Mouse (Mus musculus) thymus, adult 2 months (tissue): ENCODE measurements around the gene 4921536K21Rik. TPM values are rescaled to one million over a fixed set of nuclear protein-coding genes. Genes with fewer than 3 reads are reported as not detected.
A peak's percentile ranks its signal among the peaks of the same experiment; 100 is the strongest.

ENCODE experiments used
- DNase-seq: peaks from one replicate; pipeline ENCODE4 v3.0.0; 2021
- H3K27ac ChIP-seq: fragments of 200-500 bp; 2 replicates; pipeline ENCODE4 v1.5.1; 2012; ENCODE audit warnings: low read length, control low read depth; ENCODE audit not compliant: control insufficient read depth, insufficient read depth
- H3K27me3 ChIP-seq: fragments of 200-500 bp; 2 replicates; pipeline ENCODE4 v1.6.1; 2012; ENCODE audit warnings: mild to moderate bottlenecking, low read length, moderate library complexity, mixed read lengths; ENCODE audit not compliant: control insufficient read depth, insufficient read depth
- H3K36me3 ChIP-seq: fragments of 200-500 bp; 2 replicates; pipeline ENCODE4 v1.6.1; 2012; ENCODE audit warnings: mild to moderate bottlenecking, low read length, moderate library complexity; ENCODE audit not compliant: control insufficient read depth, insufficient read depth
- H3K4me1 ChIP-seq: fragments of 200-500 bp; replicated peaks from 2 replicates; pipeline ENCODE4 v1.6.1; 2012; ENCODE audit warnings: low read length; ENCODE audit not compliant: control insufficient read depth, insufficient read depth
- H3K4me3 ChIP-seq: fragments of 200-500 bp; 2 replicates; pipeline ENCODE4 v1.5.1; 2012; ENCODE audit warnings: mild to moderate bottlenecking, low read length, control low read depth, moderate library complexity; ENCODE audit not compliant: control insufficient read depth, insufficient read depth
- CTCF ChIP-seq: fragments of 200-500 bp; IDR thresholded peaks from 2 replicates; pipeline ENCODE4 v1.5.1; 2012; ENCODE audit warnings: mild to moderate bottlenecking, control low read depth, low read length, moderate library complexity, borderline replicate concordance; ENCODE audit not compliant: control insufficient read depth, poor library complexity, insufficient read depth; ENCODE audit errors: extremely low read depth
- POLR2A ChIP-seq: fragments of 200-500 bp; IDR thresholded peaks from 2 replicates; pipeline ENCODE4 v1.6.1; 2012; ENCODE audit warnings: mild to moderate bottlenecking, low read length, control low read depth, moderate library complexity; ENCODE audit not compliant: control insufficient read depth, poor library complexity, insufficient read depth; ENCODE audit errors: extremely low read depth
- WGBS: fragments of 180-500 bp; shearing (Covaris S2); methylation state at CpG from one replicate; pipeline ENCODE4 v1.1.7; 2018; 5-methylcytosine and 5-hydroxymethylcytosine counted together
- polyA plus RNA-seq: library from polyadenylated mRNA; depleted of rRNA; stranded (reverse); fragments of >200 nt; gene quantifications from 2 replicates; pipeline ENCODE4 v1.2.3, GENCODE M21; 2012; rRNA removed

The 4921536K21Rik gene
- polyA plus RNA-seq: 0.07 TPM in 1 of 2 replicates, not detected in the other

DNA sequence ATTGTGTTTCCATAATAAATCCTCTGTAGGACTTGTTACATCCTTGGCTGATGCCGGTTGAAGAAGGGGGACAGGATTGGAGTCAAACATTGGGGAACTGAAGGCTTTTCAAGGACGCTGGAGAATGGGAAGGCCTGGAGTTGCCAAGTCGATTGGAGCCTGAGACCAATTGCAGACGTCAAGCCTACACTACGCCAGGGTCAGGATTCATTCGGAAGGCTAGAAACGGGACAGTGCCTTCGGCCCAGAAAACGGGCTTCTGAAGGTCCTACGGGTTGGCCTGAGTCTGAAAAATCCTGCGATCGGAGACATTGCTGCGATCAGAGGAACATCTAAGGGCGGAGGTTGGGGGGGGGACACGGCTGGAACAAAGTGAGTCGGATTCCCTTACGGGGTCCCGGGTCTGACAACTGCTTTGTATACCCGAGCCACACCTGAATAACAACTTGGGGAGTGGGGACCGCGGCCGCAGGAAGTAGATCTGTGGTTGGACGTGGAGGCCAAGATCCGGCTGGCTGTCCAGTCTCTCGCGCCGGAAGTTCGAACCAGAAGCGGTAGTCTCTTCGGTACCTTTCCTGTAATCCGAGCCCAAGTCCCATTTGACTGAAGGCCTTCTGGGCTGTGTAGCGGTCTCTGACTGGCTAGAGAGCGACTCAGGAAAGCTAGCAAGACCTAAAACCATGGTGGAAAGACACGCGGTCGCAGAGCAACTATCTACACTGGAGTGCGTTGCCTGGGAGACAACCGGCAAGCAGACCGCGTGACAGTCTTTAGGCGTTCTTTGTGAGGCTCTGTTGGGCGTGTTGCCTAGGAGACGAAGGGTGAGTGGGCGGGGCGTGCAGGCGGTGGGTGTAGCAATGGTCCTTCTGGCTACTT lies at the start of gene 4921536K21Rik, which contains the start of gene Dusp18:
Gene 4921536K21Rik (minus strand): TSS at position 693 of the 876 bp plus-strand sequence.
Gene Dusp18 (plus strand): TSS at position 835 of the 876 bp plus-strand sequence.
- WGBS: 22% methylated on average over 46 of the region's 46 CpGs
- Histone ChIP-seq H3K4me3 (peak within 1 kb of the TSS; percentile 37), H3K4me1 (peaks cover 10% of the 10 kb centered on the region), H3K27me3 (no peaks in the 10 kb centered on the region), H3K36me3 (no peaks in the 10 kb centered on the region), H3K27ac (no peak within 1 kb of the TSS)
- peak; percentile 85 for DNase-seq
- TF ChIP-seq CTCF (no peak), POLR2A (no peak)

DNA sequence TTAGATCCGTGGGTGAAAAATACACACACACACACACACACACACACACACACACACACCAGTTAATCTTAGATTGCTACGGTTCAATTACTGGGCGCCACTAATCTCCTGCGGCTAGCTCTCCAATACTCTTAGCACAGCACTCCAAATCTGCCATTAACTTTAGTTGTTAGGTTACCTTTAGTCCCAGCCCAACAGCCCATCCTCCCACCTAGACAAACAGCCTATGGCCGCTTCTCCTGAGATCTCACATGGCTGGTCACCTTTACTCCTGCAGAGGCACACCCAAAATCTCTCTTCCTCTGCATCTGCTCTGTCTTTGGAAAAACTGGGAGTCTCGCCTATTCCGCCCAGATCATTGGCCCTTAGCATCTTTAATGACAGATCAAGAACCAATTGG lies 46.5 kb upstream of the 4921536K21Rik start:
- H3K36me3 ChIP-seq: no peaks in the 10 kb centered on the region
- H3K27me3 ChIP-seq: peaks cover 2% of the 10 kb centered on the region; the same call in 1 of the 2 replicates
- H3K4me1 ChIP-seq: no peaks in the 10 kb centered on the region
- DNase-seq: no peak
- H3K4me3 ChIP-seq: no peak overlapping the region
- WGBS: 97% methylated on average over 7 of the region's 7 CpGs
- no peak for TF ChIP-seq POLR2A
- TF ChIP-seq CTCF: no peak
- H3K27ac ChIP-seq: no peak overlapping the region

DNA sequence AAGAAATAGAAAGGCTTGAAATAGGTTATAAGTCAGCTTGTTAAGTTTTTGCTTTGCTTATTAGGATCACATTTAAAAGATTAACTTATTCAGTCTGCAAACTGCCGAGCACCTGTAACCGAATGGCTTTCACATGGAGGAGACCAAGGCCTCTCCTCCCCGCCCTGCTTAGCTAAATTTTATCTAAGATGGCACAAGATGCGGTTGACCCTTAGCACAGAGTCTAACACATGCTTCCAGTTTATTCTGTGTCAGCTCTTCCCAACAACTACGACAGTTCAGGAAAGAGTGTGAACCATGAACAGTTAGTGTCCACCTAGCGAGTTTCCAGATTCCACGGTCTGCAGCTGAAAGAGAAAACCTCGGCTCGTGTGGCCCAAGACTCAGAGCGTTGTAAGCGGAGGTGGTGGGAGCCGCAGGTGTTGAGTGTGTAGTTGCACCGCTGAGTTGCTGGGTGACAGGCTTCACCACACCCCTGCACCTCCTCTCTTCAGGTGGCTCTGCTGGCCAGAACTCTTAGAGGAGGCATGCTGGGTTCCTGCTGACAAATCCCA lies 42.5 kb upstream of the 4921536K21Rik start:
- TF ChIP-seq POLR2A (no peak), CTCF (no peak)
- Histone ChIP-seq H3K4me3 (no peak overlapping the region), H3K27ac (no peak overlapping the region), H3K36me3 (no peaks in the 10 kb centered on the region), H3K27me3 (no peaks in the 10 kb centered on the region), H3K4me1 (no peaks in the 10 kb centered on the region)
- 90% methylated on average over 13 of the region's 13 CpGs for WGBS
- no peak for DNase-seq

DNA sequence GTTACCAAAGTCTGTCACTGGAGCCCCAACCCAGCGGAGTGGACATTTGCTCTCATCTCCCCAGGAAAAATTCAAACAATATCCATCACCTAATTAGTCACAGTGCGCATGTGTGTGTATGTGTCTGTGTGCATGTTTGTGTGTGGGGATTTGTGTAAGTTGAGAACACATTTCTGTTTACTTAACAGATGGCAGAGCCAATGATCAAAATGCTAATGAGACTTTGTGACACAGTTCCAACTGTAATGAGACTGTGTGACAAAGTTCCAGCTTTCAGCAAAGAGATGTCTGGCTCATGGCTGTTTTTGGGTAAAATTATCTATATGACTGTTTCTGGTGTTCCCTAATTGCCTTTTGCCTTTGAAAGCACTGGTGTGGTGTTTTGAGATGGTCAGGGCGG lies 41.4 kb upstream of the 4921536K21Rik start:
- Histone ChIP-seq H3K36me3 (no peaks in the 10 kb centered on the region), H3K27ac (no peak overlapping the region), H3K27me3 (no peaks in the 10 kb centered on the region), H3K4me3 (no peak overlapping the region), H3K4me1 (peaks cover 5% of the 10 kb centered on the region)
- 98% methylated on average over 3 of the region's 3 CpGs for WGBS
- TF ChIP-seq POLR2A (no peak), CTCF (no peak)
- DNase-seq: no peak

DNA sequence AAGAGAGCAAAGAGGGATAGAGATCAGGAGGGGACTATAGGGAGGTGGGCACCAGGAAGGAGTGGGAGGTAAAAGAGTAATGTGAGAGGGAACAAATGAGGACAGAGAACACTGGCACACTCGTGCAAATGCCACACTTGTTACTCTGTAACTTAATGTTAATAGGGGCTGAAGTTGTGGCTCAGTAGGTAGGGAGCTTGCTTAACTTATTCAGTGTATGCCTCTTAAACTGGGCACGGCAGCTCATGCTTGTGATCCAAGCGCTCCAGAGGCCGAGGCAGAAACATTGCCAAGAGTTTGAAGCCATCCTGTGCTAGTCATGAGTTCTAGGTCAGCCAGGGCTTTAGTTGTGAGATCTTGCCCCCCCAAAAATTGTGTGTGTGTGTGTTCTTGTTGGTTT lies 40.2 kb upstream of the 4921536K21Rik start:
- 82% methylated on average over 4 of the region's 4 CpGs for WGBS
- TF ChIP-seq CTCF (no peak), POLR2A (no peak)
- no peak for DNase-seq
- Histone ChIP-seq H3K27me3 (no peaks in the 10 kb centered on the region), H3K27ac (no peak overlapping the region), H3K4me3 (no peak overlapping the region), H3K36me3 (no peaks in the 10 kb centered on the region), H3K4me1 (peaks cover 6% of the 10 kb centered on the region)

DNA sequence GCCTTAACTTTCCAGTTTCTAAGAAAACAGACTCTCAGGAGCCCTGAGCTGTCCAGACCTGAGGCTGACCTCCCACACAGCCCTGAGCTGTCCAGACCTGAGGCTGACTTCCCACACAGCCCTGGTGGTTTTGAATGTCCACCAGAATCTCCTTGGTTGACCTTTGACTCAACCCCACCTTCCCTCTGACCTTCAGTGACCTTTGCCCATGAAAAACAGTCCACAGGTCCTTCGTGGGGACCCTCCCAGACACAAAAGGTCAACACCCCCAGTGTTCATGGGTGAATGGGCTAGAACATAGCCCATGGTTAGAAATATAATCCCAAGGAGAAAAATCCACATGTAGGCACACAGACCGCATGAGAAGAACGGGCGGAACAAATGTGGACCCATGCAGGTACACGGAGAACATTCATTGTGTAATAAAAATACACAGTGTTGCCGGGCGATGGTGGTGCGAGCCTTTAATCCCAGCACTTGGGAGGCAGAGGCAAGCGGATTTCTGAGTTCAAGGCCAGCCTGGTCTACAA lies 38.9 kb upstream of the 4921536K21Rik start:
- TF ChIP-seq CTCF (no peak), POLR2A (no peak)
- no peak overlapping the region for H3K27ac ChIP-seq

More for the DNA sequence above, 38.9 kb upstream of the 4921536K21Rik start:
- no peaks in the 10 kb centered on the region for H3K27me3 ChIP-seq
- peaks cover 6% of the 10 kb centered on the region for H3K4me1 ChIP-seq
- no peak for DNase-seq
- no peak overlapping the region for H3K4me3 ChIP-seq
- no peaks in the 10 kb centered on the region for H3K36me3 ChIP-seq
- WGBS: 94% methylated on average over 9 of the region's 9 CpGs
